Mouse (Mus musculus) gastrocnemius, postnatal 36 days (tissue): ENCODE results near the gene Gm12888. TPM values are rescaled to one million over a fixed set of nuclear protein-coding genes. Genes with fewer than 3 reads are reported as not detected.
"Not testable (repeated sequence)": the region's sequence is repeated elsewhere in the genome, so short reads cannot be mapped to it uniquely, and the experiment has no call there.

Source experiments
- DNase-seq, 2 experiments: peaks; one replicate each; pipeline ENCODE4 v3.0.0; 2022
- intact Hi-C: fragments of 180-260 bp; cut with DNase I; formaldehyde crosslinking; loops from one replicate; pipeline ENCODE4 v1.15.1; 2025
- long read RNA-seq, 2 experiments: library from polyadenylated mRNA; stranded (forward); transcript quantifications; one replicate each; pipeline ENCODE4 v2.0.0; 2021
- total RNA-seq, 2 experiments: library from RNA; stranded (reverse); gene quantifications; 2 replicates each; pipeline ENCODE4 v1.2.3; 2021

Gm12888 gene
- total RNA-seq: not detected
- long read RNA-seq, experiment 1: 0 reads
- long read RNA-seq, experiment 2: 0 reads

- DNase-seq, intact Hi-C loops: not testable (repeated sequence)
These were observed at the start of gene Gm12888 for GRCm38 (mm10) chr4:121324817-121325216. Gene Gm12888 (minus strand): TSS chr4:121324917.

Other genes with a start within 250 kb of the Gm12888 start
- 10 to 100 TPM; 15.7 to 16.1 TPM for gene Zmpste24, start 226.7 kb downstream of the Gm12888 start, total RNA-seq
- gene Tmco2, start 215.7 kb downstream of the Gm12888 start, total RNA-seq: not detected
- gene Rlf, start 109.8 kb downstream of the Gm12888 start, total RNA-seq: 1 to 10 TPM; 6.8 to 7.6 TPM
- gene Gm12886, start 98.2 kb upstream of the Gm12888 start, total RNA-seq: not detected